Mouse (Mus musculus): ENCODE data around the gene Mrc2. TPM values are rescaled to one million over a fixed set of nuclear protein-coding genes. Genes with fewer than 3 reads are reported as not detected.

The Mrc2 gene
- polyA plus RNA-seq, 1 experiment = 1.2 TPM

DNA sequence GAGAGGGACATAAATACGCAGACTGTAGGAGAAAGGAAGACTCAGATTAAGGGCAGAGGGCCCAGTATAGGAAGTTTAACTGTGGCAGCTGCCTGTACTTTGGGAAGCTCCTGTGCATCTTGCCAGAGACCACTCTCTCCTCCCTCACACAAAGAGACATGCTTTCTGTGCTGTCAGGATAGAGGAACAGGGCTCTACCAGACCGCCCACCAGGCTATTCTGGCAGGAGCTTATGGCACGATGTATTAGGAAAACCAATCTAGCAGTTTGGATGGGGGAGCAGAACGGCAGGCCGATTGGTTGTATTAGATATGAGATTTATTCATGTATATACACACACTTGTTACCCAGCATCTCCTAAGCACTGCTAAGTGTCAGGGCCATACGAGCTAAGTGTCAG lies 25.3 kb downstream of the Mrc2 start:
- no peak overlapping the region for H3K27ac ChIP-seq (ENCODE audit: control insufficient read depth, insufficient read depth, low read depth, low read length)
- TF ChIP-seq POLR2A (IDR thresholded peaks at IDR 0.05; ENCODE audit: control insufficient read depth, low read depth, low read length) = no peak
- no peak for TF ChIP-seq CTCF (IDR thresholded peaks at IDR 0.05; ENCODE audit: control insufficient read depth, insufficient read depth, insufficient replicate concordance, low read depth, low read length)
- H3K27me3 ChIP-seq (ENCODE audit: control insufficient read depth, insufficient read depth, low read length) = no peaks in the 10 kb centered on the region
- H3K36me3 ChIP-seq (ENCODE audit: control insufficient read depth, insufficient read depth, low read length) = no peaks in the 10 kb centered on the region
- no peaks in the 10 kb centered on the region for H3K4me1 ChIP-seq (ENCODE audit: control insufficient read depth, insufficient read depth, low read length)
- H3K4me3 ChIP-seq (ENCODE audit: control insufficient read depth, low read depth, low read length) = no peak overlapping the region

GRCm38 (mm10) chr11:105321090-105321489 lies 28.6 kb downstream of the Mrc2 start:
- Histone ChIP-seq H3K27me3 (ENCODE audit: control insufficient read depth, insufficient read depth, low read length) (no peaks in the 10 kb centered on the region), H3K4me3 (ENCODE audit: control insufficient read depth, low read depth, low read length) (no peak overlapping the region), H3K27ac (ENCODE audit: control insufficient read depth, insufficient read depth, low read depth, low read length) (no peak overlapping the region), H3K36me3 (ENCODE audit: control insufficient read depth, insufficient read depth, low read length) (no peaks in the 10 kb centered on the region), H3K4me1 (ENCODE audit: control insufficient read depth, insufficient read depth, low read length) (no peaks in the 10 kb centered on the region)
- TF ChIP-seq CTCF (IDR thresholded peaks at IDR 0.05; ENCODE audit: control insufficient read depth, insufficient read depth, insufficient replicate concordance, low read depth, low read length) (no peak), POLR2A (IDR thresholded peaks at IDR 0.05; ENCODE audit: control insufficient read depth, low read depth, low read length) (no peak)

- TF ChIP-seq POLR2A (IDR thresholded peaks at IDR 0.05; ENCODE audit: control insufficient read depth, low read depth, low read length) = no peak
- TF ChIP-seq CTCF (IDR thresholded peaks at IDR 0.05; ENCODE audit: control insufficient read depth, insufficient read depth, insufficient replicate concordance, low read depth, low read length) = no peak
- Histone ChIP-seq H3K4me3 (ENCODE audit: control insufficient read depth, low read depth, low read length) (no peak overlapping the region), H3K27me3 (ENCODE audit: control insufficient read depth, insufficient read depth, low read length) (no peaks in the 10 kb centered on the region), H3K36me3 (ENCODE audit: control insufficient read depth, insufficient read depth, low read length) (no peaks in the 10 kb centered on the region), H3K4me1 (ENCODE audit: control insufficient read depth, insufficient read depth, low read length) (no peaks in the 10 kb centered on the region), H3K27ac (ENCODE audit: control insufficient read depth, insufficient read depth, low read depth, low read length) (no peak overlapping the region)
Measured at GRCm38 (mm10) chr11:105323530-105323929, 31.1 kb downstream of the Mrc2 start.

DNA sequence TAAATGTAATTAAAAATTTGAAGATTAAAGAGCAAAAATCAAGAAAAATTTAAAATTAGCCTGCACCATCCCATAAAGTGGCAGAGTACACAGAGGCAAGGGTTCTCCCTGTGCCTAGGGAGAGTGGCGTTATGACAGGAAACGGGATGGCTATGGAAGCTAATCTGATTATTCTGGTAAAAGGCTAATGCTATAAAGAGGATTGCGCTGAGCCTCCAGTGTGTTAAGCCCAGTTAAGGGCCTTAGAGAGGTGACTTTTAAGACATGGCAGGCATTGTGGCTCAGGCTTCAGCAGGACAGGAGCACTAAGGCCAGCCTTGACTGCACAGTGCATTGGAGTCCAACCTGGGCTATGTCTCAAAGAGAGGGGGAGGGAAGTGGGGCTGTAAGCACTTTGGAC lies 34.7 kb downstream of the Mrc2 start:
- no peaks in the 10 kb centered on the region for H3K36me3 ChIP-seq (ENCODE audit: control insufficient read depth, insufficient read depth, low read length)
- H3K27ac ChIP-seq (ENCODE audit: control insufficient read depth, insufficient read depth, low read depth, low read length) = no peak overlapping the region
- no peak for TF ChIP-seq CTCF (IDR thresholded peaks at IDR 0.05; ENCODE audit: control insufficient read depth, insufficient read depth, insufficient replicate concordance, low read depth, low read length)
- no peak for TF ChIP-seq POLR2A (IDR thresholded peaks at IDR 0.05; ENCODE audit: control insufficient read depth, low read depth, low read length)
- no peaks in the 10 kb centered on the region for H3K27me3 ChIP-seq (ENCODE audit: control insufficient read depth, insufficient read depth, low read length)
- no peak overlapping the region for H3K4me3 ChIP-seq (ENCODE audit: control insufficient read depth, low read depth, low read length)
- no peaks in the 10 kb centered on the region for H3K4me1 ChIP-seq (ENCODE audit: control insufficient read depth, insufficient read depth, low read length)

GRCm38 (mm10) chr11:105329962-105330361 lies 37.5 kb downstream of the Mrc2 start:
- H3K36me3 ChIP-seq (ENCODE audit: control insufficient read depth, insufficient read depth, low read length) = no peaks in the 10 kb centered on the region
- no peaks in the 10 kb centered on the region for H3K27me3 ChIP-seq (ENCODE audit: control insufficient read depth, insufficient read depth, low read length)
- TF ChIP-seq POLR2A (IDR thresholded peaks at IDR 0.05; ENCODE audit: control insufficient read depth, low read depth, low read length) = no peak
- TF ChIP-seq CTCF (IDR thresholded peaks at IDR 0.05; ENCODE audit: control insufficient read depth, insufficient read depth, insufficient replicate concordance, low read depth, low read length) = no peak
- H3K27ac ChIP-seq (ENCODE audit: control insufficient read depth, insufficient read depth, low read depth, low read length) = no peak overlapping the region
- no peak overlapping the region for H3K4me3 ChIP-seq (ENCODE audit: control insufficient read depth, low read depth, low read length)
- no peaks in the 10 kb centered on the region for H3K4me1 ChIP-seq (ENCODE audit: control insufficient read depth, insufficient read depth, low read length)

DNA sequence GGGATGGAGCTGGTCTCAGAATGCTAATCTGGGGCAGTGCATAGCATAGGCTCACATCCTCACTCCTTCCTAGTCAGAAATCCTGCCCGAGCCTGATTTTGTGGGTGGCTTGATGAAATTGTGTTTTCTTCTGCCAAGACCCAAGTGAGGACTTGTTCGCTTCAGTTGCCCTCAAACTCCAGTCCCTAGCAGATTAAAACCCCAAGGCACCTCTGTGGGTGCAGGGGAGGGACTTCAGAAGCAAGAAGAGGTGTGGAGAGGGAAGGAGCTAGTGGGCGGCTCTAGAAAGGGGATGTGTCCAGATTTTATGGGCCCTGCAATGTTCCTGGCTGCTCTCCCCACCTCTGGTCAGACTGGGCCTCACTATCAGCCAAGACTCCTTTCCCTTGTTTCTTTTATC lies 38.7 kb downstream of the Mrc2 start:
- Histone ChIP-seq H3K4me3 (ENCODE audit: control insufficient read depth, low read depth, low read length) (no peak overlapping the region), H3K27me3 (ENCODE audit: control insufficient read depth, insufficient read depth, low read length) (no peaks in the 10 kb centered on the region), H3K36me3 (ENCODE audit: control insufficient read depth, insufficient read depth, low read length) (no peaks in the 10 kb centered on the region), H3K27ac (ENCODE audit: control insufficient read depth, insufficient read depth, low read depth, low read length) (no peak overlapping the region), H3K4me1 (ENCODE audit: control insufficient read depth, insufficient read depth, low read length) (no peaks in the 10 kb centered on the region)
- no peak for TF ChIP-seq POLR2A (IDR thresholded peaks at IDR 0.05; ENCODE audit: control insufficient read depth, low read depth, low read length)
- TF ChIP-seq CTCF (IDR thresholded peaks at IDR 0.05; ENCODE audit: control insufficient read depth, insufficient read depth, insufficient replicate concordance, low read depth, low read length) = no peak

DNA sequence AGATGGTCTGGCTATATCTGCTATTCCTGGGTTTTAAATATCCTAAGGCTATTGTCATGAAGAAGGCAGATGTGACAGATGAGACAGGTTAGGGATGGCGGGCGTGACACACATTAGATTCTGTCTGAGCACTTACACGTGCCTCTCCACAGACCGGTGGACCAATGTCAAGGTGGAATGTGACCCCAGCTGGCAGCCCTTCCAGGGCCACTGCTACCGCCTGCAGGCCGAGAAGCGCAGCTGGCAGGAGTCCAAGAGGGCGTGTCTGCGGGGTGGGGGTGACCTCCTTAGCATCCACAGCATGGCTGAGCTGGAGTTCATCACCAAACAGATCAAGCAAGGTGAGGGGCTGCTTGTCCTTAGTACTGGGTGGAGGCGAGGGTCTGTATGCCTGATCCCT lies 39.3 kb downstream of the Mrc2 start:
- TF ChIP-seq POLR2A (IDR thresholded peaks at IDR 0.05; ENCODE audit: control insufficient read depth, low read depth, low read length) = no peak
- no peak for TF ChIP-seq CTCF (IDR thresholded peaks at IDR 0.05; ENCODE audit: control insufficient read depth, insufficient read depth, insufficient replicate concordance, low read depth, low read length)
- no peaks in the 10 kb centered on the region for H3K27me3 ChIP-seq (ENCODE audit: control insufficient read depth, insufficient read depth, low read length)
- no peaks in the 10 kb centered on the region for H3K36me3 ChIP-seq (ENCODE audit: control insufficient read depth, insufficient read depth, low read length)
- no peak overlapping the region for H3K27ac ChIP-seq (ENCODE audit: control insufficient read depth, insufficient read depth, low read depth, low read length)
- no peak overlapping the region for H3K4me3 ChIP-seq (ENCODE audit: control insufficient read depth, low read depth, low read length)
- no peaks in the 10 kb centered on the region for H3K4me1 ChIP-seq (ENCODE audit: control insufficient read depth, insufficient read depth, low read length)

DNA sequence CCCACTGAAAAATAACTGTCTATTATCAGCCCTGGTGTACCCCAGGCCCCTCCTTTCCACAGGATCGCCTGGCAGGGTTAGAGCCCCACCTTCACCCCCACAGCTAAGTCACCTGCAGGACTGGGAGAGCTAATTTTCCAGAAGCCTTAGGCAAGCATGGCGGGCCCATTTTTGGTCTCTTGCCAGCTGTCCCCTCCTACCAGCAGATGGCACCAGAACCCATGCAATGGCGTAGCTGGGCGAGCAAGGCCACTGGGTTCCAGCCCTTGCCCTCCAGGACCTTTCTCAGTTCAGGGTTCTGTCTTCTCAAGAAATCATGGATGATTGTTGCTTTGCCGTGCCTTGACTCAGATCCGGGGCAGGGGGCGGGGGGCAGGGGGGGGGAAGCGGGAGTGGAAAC lies 40.0 kb downstream of the Mrc2 start:
- H3K36me3 ChIP-seq (ENCODE audit: control insufficient read depth, insufficient read depth, low read length) = no peaks in the 10 kb centered on the region
- TF ChIP-seq CTCF (IDR thresholded peaks at IDR 0.05; ENCODE audit: control insufficient read depth, insufficient read depth, insufficient replicate concordance, low read depth, low read length) = peak; percentile 52; the same call in 1 of the 2 replicates
- no peak for TF ChIP-seq POLR2A (IDR thresholded peaks at IDR 0.05; ENCODE audit: control insufficient read depth, low read depth, low read length)
- H3K27me3 ChIP-seq (ENCODE audit: control insufficient read depth, insufficient read depth, low read length) = no peaks in the 10 kb centered on the region
- no peak overlapping the region for H3K4me3 ChIP-seq (ENCODE audit: control insufficient read depth, low read depth, low read length)
- no peak overlapping the region for H3K27ac ChIP-seq (ENCODE audit: control insufficient read depth, insufficient read depth, low read depth, low read length)
- H3K4me1 ChIP-seq (ENCODE audit: control insufficient read depth, insufficient read depth, low read length) = no peaks in the 10 kb centered on the region

All from testis, adult 2 months (tissue).